Mouse (Mus musculus): Measurements from ENCODE around the gene Phlda3.
A peak's percentile ranks its signal among the peaks of the same experiment; 100 is the strongest.

Phlda3 gene

DNA sequence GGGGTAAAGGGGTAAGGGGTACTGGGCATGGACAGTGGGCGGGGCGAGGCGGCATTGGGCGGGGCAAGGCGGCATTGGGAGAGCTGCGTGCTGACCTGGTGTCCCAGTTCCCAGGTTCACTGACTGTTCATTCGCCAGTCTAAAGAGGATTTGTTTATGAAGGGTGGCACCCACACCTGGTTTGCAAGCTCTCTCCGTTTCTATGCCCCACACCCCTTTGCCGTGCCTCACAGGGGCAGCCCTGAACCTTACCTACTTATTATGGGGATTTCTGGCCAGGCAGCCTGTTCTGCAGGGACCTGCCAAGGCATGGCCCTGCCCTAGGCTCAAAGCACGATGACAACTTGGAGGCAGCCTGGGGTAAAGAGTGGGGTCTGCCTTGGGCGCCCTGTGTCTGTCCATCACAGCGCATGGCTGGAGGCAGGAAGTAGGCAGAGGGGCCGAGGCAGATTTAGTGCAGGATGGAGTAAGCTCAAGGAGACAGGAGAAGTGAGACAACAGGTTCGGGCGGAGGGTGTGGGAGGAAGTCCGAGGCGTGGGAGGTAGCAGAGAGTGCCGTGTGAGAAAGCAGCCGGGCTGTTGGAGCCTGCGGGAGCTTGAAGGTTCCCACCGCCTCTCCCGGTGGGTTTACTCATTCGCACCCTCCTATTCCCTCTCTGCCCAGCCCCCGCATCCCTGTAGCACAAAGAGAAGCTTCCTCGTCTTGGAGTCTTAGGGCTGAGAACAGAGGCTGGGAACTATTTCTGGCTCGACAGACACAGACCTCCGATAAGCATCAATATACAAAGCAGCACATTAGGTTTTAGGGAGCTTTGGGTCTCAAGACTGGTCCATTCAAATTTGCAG lies 27.7 kb downstream of the Phlda3 start:
- DNase-seq (ENCODE audit: low spot score) = no peak

DNA sequence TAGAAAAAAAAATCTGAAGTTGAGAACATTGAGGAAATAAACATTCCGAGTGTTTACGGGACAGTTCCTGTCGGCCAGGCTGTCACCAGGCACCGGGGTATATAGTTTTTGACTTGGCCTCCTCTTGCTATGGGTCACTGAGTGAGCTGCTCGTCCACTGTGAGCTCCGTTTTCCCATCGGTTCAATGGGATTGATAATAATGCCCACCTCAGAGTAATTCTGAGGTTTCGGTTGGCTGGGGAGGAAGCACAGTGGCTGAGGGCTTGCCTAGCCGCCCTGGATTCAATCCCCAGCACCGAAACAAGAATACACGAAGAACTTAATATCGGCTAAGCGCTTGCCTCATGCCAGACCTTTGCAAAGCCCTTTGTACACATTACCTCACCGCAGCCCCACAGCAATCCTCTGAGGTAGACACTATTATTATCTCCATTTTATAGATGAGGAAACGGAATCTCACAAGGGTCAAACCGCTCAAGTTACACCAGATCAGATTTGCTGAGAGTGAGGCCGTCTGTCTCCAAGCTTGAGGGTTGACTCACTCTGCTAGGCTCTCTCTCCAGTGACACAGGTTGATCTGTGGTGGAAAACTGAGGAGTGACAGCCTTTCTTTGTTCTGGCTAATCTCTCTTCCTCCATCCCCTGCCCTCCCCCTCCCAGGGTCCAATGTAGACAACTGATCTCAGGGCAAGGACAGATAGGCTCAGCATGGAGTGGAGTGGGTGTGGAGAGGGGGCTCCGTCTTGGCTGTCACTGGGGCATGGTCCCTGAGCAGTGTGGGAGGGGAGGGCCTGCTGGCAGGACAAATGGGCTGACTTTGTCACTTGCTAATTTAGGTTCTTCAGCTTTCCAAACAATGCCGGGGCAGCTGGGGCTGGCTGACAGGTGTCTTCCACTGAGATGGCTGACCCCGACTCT lies 28.6 kb downstream of the Phlda3 start:
- no peak for DNase-seq (ENCODE audit: low spot score)

DNA sequence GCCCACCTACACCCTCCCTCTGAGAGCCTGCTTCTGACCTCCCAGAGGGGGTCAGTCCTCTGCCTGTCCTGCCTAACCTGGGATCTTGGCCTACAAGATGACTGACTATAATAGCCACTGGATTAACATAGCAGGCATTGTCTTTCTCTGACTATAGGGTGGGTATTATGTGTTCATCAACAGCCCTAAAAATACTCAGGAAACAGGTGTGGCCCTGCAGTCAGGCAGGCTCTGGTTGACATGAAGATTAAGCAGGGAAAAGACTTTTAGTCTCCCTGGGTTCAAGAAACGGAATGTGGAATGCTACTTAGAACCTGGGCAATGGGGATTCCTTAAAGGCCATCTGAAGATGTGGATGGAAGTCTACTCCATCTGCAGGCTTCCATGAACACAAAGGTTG lies 32.6 kb downstream of the Phlda3 start:
- no peak for DNase-seq (ENCODE audit: low spot score)

DNA sequence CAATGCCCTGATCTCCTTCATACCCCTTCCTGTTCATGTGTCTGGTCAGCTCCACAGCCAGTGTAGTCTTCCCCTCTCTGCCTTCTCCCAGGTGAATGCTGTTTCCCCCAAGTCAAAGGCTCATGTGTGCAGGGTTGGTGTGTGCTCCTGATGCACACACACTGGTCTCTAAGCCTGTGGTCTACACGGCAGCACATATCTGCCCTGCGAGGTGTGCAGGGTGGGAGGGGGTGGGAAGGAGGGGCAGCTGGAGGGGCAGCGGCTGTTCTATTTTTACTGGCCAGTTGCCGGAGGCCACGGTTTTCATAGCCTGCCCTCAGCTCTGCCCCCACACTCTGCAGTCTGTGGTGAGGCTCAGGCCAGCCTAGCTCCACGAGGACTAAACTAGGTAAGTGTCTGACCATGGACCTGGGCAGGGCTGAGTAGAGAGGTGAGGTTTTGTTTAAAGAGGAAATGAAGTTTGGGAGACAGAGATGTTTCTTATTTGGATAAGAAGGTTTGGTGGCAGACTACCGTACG lies 33.2 kb downstream of the Phlda3 start:
- DNase-seq (ENCODE audit: low spot score) = no peak

DNA sequence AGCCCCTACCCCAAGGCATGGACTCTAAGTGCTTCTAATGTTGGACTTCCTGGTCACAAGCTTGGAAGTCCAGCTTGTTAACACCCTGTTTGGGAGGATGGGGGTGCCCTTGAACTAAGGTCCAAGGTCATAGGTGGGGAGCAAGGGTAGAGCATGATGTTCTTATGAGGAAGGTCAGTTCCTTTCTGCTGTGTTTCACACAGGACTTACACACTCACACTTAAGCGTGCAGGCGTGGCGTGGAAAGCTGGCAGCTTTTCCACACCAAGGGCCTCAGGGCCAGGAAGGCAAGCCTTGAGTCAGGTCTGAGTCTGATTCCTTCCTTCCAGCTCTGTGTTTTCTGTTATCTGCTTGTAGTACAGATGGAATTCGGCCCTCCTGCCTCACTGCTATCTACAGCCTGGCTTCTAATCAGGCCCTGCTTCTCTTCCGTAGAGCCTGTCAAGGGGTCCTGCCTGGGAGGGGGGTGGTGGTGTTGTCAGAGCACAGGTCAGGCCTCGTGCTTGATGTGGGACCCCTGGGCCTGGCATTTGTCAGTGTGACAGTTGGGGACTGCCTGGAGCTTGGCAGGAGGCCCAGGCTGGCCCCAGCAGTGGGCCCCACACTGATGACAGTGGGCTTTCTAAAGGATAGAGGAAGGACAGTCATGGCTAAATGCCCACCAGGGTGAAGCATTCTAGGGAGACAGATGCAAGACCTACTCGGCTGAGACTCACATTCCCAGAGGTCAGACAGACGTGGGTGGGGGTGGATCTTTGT lies 34.5 kb downstream of the Phlda3 start:
- peak; percentile 68 for DNase-seq (ENCODE audit: low spot score)

DNA sequence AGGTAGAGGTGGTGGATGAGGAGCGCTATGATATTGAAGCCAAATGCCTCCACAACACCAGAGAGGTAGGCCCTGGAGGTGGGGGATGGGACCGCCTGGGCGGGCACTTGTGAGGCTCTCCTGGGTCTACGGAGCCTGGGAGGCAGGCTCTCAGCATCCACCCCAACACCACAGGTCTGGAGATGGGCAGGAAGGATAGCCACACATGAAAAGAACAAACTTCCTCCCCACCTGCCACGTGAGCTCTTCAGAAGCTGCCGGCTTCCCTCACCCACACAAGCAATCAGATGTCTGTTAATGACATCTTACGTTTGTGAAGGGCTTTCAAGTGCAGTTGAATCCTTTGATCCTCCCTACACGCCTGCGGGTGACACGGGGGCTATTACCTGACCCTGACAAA lies 41.6 kb downstream of the Phlda3 start:
- no peak for DNase-seq (ENCODE audit: low spot score)

DNA sequence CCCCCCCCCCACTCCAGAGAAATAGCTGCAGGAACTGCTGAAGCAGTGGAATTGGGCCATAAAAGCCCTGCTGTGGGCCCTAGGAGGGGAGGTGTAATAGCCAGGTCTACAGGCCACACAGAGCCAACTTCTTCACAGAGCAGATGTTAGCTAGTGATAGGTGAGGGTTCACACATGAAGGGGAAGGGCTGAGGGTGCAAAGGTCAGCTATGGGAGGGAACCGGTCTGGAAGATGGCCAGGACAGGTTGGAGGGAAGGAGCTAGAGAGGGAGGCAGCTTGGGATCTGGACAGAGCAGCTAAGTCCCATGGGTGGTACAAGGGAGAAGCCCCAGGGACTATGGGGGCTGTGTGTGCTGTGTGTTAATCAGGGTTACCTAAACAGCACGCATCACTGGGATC lies 44.3 kb downstream of the Phlda3 start:
- peak; percentile 72 for DNase-seq (ENCODE audit: low spot score)

DNA sequence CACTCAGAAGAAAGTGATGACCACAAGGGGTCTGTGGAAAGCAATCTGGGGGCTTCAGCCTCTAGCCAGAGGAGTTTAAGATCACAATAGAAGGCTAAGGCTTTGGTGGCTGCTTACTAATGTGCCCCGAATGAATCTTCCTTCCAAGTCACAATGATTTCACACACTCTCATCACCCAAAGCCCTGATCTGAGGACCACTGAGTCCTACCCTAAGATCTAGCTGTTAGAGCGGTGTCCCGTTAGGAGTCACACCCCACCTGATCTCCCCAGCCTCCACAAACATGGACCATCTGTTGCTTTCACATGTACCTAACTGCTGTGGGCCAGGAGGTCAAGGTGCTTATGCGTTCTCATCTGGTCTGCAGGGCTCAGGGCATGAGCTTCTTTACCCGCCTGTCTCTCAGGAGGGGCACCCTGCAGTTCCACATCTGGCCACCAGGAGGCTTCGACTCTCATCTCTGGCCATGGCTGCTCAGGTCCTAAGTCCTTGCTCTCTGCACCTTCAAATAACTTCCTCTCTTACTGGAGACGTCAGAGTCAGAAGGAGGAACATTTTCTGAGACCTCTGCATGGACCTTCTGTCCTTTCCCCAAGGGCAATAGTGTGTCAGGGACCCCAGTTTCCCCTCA lies 45.2 kb downstream of the Phlda3 start:
- peak; percentile 76 for DNase-seq (ENCODE audit: low spot score)

DNA sequence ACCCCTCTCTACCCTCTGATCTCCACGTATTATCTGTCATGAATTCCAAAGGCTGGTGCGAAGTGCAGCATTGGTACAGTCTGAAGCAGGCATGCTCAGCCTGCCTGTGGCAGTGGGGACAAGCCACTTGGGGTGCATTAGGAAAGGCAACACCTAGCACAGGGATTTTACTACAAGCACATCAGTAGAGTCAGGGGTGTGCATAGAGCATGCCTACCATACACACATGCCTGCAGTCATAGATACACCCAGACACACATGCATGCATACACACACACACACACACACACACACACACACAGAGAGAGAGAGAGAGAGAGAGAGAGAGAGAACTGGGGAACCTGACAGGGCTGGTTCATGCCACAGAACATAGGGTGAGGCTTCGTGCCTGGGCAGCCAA lies 46.3 kb downstream of the Phlda3 start:
- DNase-seq (ENCODE audit: low spot score) = no peak

DNA sequence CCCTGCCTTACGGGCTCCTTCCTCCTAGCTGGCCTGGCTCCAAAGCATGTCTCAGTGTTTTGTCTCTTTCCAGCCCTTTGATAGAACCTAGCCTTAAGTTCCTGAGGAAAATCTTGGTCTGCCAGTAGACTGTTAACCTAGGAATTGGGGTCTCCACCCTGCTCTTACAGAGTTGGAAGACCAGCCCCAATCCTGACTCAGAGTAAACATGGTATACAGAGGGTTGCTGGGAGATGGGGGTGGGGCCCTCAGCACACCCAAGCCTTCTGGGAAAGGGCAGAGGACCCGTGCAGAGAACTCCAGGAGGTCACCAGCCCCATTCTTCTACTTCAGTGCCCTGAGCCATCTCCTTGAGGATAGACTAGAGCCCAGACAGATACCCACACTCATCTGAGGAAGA lies 46.7 kb downstream of the Phlda3 start:
- DNase-seq (ENCODE audit: low spot score) = no peak

DNA sequence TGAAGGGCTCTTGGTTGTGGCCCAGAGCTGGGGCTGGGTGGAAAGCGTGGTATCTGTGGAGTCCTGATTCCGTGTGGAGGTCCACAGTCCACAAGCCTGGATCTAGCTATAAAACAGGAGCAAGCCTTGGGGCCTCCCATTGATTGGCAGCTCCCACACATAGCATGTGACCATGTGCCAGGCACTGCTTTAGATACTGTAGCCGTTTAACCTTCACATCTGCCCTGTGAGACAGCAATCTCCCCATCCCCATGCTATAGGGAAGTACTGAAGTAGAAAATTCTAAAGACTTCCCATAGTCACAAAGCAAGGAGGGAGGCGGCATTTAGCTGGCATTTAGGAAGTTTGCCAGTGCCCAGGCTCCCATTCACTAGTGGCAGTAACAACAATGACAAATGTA lies 47.2 kb downstream of the Phlda3 start:
- no peak for DNase-seq (ENCODE audit: low spot score)

DNA sequence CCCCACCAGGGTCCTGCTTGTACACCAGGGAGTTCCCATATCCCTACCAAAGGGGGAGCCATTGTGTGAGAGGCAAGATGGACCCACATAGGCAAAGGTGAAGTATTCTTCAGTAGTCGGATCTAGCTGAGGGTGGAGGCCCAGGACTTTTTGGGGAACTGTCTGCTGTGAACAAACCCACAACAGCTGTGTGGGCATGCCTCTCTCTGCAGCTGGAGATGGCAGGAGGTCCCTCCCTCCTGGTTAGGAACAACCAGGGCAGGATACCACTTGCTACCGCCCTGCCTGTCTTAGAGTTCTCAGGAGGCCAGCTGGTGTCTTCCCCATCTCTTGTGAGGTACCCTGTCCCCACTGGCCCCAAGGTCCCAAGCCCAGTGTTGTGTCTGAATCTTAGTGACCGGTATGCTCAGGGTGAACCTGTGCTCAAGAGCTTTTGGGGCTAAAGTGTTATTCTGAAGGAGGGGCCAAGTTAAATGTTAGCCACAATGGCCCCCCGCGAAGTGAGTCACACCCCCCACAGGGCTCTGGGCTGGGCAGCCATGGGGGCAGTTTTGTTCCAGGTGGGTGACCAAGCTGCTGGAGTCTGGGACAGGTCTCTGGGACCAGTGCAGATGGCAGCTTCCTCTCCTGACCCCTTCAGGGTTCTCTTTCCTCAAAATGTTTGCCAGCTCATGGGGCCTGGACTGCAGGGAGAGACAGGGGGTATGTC lies 47.9 kb downstream of the Phlda3 start:
- DNase-seq (ENCODE audit: low spot score) = no peak

DNA sequence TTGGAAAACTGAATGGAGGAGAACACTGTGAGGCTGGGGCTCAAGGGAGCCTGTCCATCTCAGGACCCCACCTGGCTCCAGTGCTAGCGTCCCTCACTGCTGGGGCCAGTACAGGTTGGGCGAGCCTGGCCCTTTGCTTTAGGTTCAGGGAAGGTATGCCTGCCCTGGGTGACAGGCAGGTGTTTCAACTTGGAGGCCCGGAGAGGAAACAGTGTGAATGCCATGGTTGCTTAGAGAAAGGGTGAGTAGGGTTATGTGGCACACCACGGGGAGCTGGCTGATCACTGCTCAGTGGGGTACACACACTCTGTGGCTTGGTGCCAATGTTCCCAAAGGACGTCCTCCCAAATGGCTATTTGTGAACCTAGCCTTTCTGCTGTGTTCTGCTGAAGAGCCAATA lies 48.6 kb downstream of the Phlda3 start:
- no peak for DNase-seq (ENCODE audit: low spot score)

DNA sequence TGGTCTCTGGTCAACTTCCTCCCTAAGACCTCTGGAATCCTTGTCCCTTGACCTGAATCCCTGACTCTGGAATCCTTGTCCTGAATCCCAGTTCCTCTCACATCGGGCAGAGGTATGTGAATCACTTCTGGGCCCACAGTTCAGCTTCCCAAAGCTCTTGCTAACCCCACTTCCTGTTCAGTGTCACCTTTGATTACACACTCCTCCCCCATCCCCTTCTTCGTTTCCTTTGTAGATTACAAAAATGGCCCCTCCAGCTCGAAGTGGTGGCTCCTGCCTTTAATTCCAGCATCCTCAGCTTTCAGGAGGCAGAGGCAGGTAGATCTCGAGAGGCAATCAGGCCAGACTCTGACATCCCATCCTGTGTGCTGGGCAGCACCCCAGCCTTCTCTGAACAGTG lies 51.7 kb downstream of the Phlda3 start:
- DNase-seq (ENCODE audit: low spot score) = no peak

DNA sequence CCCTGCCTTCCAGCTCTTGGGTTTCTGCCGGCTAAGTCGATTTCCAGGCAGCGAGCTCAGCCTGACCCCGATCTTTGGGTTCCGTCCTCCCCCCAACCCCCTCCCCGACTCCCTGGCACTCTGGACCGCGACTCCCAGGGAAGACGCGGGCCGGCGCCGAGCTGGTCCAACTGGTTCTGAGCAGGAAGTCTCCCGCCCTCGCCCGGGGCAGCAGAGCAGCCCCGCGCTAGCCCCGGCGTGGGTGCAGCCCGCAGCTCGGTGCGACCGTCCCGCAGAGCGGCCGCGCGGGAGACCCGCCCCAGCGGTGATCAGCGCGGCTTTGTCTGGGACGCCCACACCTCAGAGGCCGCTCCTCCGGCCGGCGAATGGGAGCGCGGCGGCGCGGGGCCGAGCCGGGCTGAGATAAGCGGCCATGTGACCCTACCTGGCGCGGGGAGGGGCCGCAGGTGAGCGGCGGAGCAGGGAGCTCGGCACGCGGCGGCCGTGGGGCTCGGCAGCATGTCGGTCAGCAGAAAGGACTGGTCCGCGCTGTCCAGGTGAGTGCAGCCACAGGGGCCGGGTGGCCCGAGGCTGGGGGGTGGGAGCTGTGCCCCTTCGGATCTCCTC lies 52.7 kb downstream of the Phlda3 start, which contains the start of gene Lad1:
Lad1 (plus strand) TSS at position 118 of the 606 bp plus-strand sequence.
- DNase-seq (ENCODE audit: low spot score) = peak; percentile 81

Measured in yolk sac, embryonic 10.5 days (tissue).